Mouse (Mus musculus) regulatory T cell (primary cell): ENCODE data around the gene Scml4.

Source experiments
- in situ Hi-C: fragments of 300-600 bp; cut with MboI, MseI; formaldehyde crosslinking; loops from one replicate; pipeline ENCODE4 v1.15.1; 2025; ENCODE audit warnings: high pct_unique_total_duplicates

Gene Scml4

GRCm38 (mm10) chr10:42897632-42898031 is 37.5 kb downstream of the Scml4 start:
- in situ Hi-C loops = loop anchor here (5.0 kb wide), 1 partner anchor 40 kb away; no protein-coding TSS in a partner anchor

DNA sequence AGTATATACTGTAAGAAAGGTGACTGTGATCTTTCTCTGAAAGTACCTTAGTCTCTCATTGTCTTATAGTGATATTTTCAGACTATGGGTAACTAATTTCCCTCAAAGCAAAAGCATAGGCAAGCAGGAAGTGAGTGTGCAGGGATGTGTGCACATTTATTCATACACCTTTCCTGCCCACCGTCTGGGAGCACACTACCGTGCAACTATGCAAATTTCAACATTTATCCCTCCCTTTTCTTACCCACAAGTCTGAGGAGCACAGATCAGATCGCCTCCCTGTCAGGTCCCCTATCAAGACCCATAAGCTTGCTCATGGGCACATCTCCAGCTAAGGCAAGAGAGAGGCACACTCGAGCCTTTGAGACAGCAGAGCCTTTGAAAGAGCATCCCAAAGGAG is 41.2 kb downstream of the Scml4 start:
- in situ Hi-C loops = no loop called here

GRCm38 (mm10) chr10:42903054-42903453 is 42.9 kb downstream of the Scml4 start:
- in situ Hi-C loops = no loop called here

DNA sequence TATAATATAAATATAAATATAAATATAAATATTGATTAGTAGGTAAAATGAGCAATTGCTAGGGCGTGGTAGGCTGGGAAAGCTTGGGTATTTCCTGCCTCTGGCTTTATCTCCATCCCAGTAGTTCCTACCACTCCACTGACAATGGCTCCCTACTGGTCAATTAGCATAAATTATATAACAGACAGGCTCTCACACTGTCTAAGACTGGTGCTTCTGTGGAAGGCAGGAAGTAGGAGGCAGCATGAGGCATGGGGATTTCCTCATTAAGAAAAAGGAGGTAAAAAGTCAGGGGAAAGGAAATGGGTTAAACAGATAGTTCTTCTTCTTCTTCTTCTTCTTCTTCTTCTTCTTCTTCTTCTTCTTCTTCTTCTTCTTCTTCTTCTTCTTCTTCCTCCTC is 48.4 kb downstream of the Scml4 start:
- in situ Hi-C loops = no loop called here

- in situ Hi-C loops = no loop called here
These were observed 50.4 kb downstream of the Scml4 start for GRCm38 (mm10) chr10:42910567-42910966.

DNA sequence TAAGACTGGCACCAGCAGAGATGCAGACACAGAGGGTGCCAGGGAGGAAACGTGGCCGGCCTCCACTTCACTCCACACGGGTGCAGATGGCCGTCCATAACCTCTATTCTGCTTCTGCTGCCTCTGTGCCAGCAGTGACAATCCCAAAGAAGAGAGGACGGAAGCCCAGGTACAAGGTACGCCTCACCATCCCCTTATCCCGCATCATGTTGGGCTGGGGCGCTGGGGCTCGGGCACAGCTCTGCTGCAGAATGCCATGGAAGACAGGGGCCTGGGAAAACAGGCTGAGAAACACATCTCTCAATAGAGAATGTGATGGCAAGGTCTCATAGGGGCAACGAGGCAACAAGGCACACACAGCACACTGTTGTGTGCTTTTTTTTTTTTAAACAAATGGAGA is 51.9 kb downstream of the Scml4 start:
- in situ Hi-C loops = no loop called here

GRCm38 (mm10) chr10:42913196-42913595 is 53.0 kb downstream of the Scml4 start:
- in situ Hi-C loops = no loop called here

- in situ Hi-C loops = no loop called here
These were observed 54.0 kb downstream of the Scml4 start for GRCm38 (mm10) chr10:42914146-42914545.

- in situ Hi-C loops = no loop called here
These were observed 57.2 kb downstream of the Scml4 start for GRCm38 (mm10) chr10:42917355-42917754.

DNA sequence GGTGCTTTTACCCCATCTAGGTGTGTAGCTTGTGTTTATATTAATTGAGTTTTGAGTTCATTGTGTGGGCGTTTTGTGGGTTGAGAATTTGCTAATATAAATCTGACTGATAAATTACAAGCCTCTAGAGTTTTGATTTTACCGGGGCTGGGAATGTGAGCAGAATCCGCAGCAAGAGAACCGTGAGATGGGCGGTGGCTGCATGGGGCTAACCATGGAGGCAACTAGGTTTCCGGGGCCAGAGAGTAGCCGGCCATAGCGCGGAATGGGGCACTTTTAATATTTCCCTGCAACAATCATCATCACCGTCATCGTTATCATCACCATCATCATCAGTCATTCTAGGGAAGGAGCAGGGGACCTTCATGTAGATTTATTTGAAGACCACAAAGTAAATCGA is 59.6 kb downstream of the Scml4 start:
- in situ Hi-C loops = no loop called here

DNA sequence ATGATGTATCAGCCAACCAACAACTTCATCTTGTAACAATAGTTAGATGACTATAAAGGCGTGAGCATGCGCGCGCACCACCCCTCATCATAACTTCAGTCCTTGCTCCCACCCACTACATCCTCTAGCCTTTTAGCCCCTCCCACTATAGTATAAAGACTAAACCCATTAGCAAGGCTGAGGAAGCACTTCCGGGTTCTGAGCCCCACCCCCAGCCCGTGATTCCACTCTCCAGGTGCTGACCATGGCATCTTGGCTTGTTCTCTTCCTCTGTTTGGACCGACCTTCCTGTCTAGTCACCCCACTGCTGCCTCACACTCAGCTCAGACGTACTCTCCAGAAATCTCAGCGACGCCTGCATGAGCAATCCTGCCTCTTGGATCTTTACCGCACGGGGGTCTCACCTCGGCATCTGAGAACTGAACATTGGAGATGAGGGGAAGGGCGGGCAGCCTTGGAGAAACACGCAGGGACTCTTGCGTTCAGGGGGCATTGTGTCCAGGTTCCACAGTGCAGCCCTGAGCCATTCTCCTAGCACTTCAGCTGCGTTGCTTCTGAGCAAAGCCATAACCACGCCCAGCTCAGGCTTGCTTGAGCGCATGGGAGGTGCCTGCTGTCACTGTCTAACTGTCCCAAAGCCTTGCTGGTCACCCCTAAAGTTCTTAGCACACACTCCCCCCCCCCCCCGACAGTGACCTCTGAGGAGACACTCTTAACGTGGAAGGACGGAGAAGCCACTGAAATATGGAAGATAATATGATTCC is 65.1 kb downstream of the Scml4 start:
- in situ Hi-C loops = no loop called here

DNA sequence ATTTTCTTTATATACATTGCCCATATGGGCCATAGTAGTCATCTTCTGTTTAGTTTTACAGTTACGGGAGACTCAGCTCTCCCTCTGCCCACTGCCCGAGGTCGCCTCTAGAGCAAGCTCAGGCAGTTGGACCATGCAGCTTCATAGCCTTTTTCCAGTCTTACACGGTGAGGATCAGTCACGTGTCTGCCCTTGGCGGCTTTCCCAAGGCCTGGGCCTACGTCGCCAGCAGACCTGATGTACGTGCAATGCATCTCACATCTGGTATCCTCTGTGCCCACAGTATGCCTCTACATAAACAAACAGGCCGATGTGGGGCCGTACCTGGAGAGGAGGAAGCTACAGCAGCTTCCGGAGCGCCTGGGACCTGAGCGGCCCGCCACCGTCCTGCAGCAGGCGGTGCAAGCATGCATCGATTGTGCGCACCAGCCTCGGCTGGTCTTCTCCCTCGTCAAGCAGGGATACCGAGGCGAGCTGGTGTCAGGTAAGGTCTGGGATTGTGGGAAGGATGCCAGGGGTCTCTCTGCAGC is 70.0 kb downstream of the Scml4 start:
- in situ Hi-C loops = no loop called here

GRCm38 (mm10) chr10:42932862-42933480 is 72.8 kb downstream of the Scml4 start:
- in situ Hi-C loops = no loop called here

DNA sequence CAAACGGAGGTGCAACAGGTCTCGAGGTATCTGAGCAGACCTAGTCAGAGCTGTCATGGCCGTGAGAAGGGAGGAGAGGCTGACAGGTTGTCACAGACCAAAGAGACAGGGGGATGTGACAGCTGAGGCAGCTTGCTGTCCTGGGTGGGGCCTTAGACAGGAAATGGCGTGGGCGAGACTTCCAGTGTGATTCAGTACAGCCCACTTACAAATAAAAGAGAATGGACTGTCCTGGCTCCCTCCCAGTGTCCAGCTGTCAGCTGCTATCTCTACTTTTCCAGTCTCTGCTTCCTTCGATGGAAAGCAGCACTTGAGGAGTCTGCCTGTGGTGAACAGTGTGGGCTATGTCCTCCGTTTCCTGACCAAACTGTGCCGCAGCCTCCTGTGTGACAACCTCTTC is 74.5 kb downstream of the Scml4 start:
- in situ Hi-C loops = loop anchor here (5.0 kb wide), 1 partner anchor 92 kb away; no protein-coding TSS in a partner anchor

DNA sequence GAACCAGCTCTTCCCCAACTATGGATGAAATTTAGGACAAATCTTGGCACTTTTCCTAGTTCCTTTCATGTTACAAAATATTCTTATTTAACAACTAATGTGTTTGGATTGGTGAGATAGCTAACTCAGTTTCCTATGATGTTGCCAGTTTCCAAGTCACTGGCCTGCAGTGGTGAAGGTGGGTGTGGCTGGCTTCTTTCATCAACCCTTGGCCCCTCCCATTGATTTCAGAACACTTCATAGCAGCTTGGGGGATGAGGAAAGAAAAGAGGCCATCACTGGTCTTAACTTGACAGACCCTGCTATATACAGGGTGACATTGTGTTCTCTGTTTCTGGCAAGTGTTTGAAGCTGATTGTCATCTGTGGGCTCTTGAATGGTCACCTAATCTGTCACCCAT is 76.0 kb downstream of the Scml4 start:
- in situ Hi-C loops = loop anchor here (5.0 kb wide), 1 partner anchor 94 kb away; no protein-coding TSS in a partner anchor

DNA sequence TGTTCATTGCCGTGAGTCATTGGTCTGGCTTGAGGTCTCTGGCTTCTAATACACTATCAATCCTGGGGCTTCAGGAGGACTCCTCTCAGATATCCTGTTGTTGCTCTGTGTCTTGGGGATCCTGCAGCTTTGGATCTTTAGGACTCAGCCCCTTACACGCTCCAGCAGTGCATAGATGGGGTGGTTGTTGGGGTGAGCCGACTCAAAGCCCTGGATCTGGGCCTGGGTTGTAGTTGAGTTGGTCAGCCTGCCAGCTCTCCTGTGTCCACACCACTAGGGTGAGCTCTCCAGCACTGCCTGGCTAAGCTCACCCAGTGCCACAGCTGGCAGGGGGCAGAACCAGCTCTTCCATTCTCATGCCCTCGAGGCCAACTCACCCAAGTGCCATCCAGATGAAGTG is 78.2 kb downstream of the Scml4 start:
- in situ Hi-C loops = loop anchor here (5.0 kb wide), 1 partner anchor 96 kb away; no protein-coding TSS in a partner anchor

GRCm38 (mm10) chr10:42939691-42940090 is 79.5 kb downstream of the Scml4 start:
- in situ Hi-C loops = loop anchor here (5.0 kb wide), 1 partner anchor 97 kb away; no protein-coding TSS in a partner anchor

- in situ Hi-C loops = no loop called here
These were observed 80.3 kb downstream of the Scml4 start for GRCm38 (mm10) chr10:42940193-42941050.

DNA sequence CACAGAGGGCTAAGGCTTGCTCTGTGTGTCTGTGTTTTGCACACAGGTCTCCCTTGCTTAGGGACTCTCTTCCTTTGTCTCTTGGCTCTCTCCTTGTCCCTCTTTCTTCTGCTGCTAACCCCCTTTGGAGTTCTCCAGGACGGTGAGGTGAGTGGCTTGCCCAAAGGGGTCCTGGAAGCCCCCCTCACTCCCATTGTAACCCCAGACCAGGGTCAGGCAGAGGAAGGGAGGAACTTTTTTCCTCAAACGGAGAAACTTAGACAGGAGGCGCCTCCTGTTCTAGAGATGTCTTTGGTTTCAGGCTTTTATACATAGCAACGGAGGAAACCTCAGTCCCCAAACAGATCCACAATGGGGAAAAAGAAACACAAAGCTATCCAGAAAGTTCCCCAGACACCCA is 81.1 kb downstream of the Scml4 start:
- in situ Hi-C loops = no loop called here

GRCm38 (mm10) chr10:42941697-42942221 is 81.6 kb downstream of the Scml4 start:
- in situ Hi-C loops = no loop called here

- in situ Hi-C loops = no loop called here
These were observed 82.1 kb downstream of the Scml4 start for GRCm38 (mm10) chr10:42942300-42942699.

DNA sequence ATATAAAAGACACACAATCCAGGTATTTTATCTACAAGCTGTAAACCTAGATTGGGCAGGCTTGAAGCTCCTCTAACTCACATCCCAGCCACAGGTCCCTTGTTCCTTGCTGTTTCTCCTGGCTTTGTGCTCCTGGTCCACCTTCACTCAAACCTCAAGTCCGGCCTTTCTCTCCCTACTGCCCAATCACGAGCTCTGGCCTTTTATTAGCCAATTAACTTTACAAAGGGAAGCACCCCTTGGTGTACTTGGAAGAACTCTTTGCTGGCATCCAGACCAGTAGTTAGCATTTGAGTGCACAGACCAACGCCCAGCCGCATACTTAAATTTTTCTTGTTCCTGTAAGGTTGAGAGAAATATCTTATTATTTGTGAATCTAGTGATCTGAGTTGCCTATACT is 85.1 kb downstream of the Scml4 start:
- in situ Hi-C loops = no loop called here
